Mouse (Mus musculus) activated CD4-positive, CD25-positive, alpha-beta regulatory T cell, adult 4 months (primary cell): ENCODE data around the gene Hdhd5. TPM values are rescaled to one million over a fixed set of nuclear protein-coding genes. Genes with fewer than 3 reads are reported as not detected.

ENCODE experiments used
- ATAC-seq: one replicate; pipeline ENCODE4 v1.8.0; 2017
- polyA plus RNA-seq, 2 experiments: library from polyadenylated mRNA; unstranded; fragments of 100-300 nt; shearing (Covaris generic); gene quantifications; one replicate each; pipeline ENCODE4 v1.2.1; 2017

Gene Hdhd5
- polyA plus RNA-seq, 2 experiments from 2014 or later: 30.0 to 32.7 TPM

GRCm38 (mm10) chr6:120482756-120483155 lies 48.4 kb downstream of the Hdhd5 start:
- ATAC-seq: no peak

GRCm38 (mm10) chr6:120482021-120482420 lies 49.1 kb downstream of the Hdhd5 start:
- ATAC-seq: no peak

- ATAC-seq: no peak
These were observed 49.6 kb downstream of the Hdhd5 start for GRCm38 (mm10) chr6:120481538-120481937.

GRCm38 (mm10) chr6:120480361-120480760 lies 50.8 kb downstream of the Hdhd5 start:
- no peak for ATAC-seq

GRCm38 (mm10) chr6:120479302-120479701 lies 51.8 kb downstream of the Hdhd5 start:
- no peak for ATAC-seq

- no peak for ATAC-seq
These were observed 55.8 kb downstream of the Hdhd5 start for GRCm38 (mm10) chr6:120475288-120475687.

GRCm38 (mm10) chr6:120473427-120473826 lies 57.7 kb downstream of the Hdhd5 start:
- ATAC-seq: no peak

GRCm38 (mm10) chr6:120472455-120473140 lies 58.5 kb downstream of the Hdhd5 start:
- no peak for ATAC-seq

- ATAC-seq: no peak
These were observed 59.1 kb downstream of the Hdhd5 start for GRCm38 (mm10) chr6:120471991-120472441.

GRCm38 (mm10) chr6:120470666-120471065 lies 60.5 kb downstream of the Hdhd5 start:
- peak; percentile 44 for ATAC-seq

GRCm38 (mm10) chr6:120469770-120470169 lies 61.3 kb downstream of the Hdhd5 start:
- no peak for ATAC-seq

GRCm38 (mm10) chr6:120469268-120469667 lies 61.9 kb downstream of the Hdhd5 start:
- no peak for ATAC-seq

GRCm38 (mm10) chr6:120468259-120468658 lies 62.9 kb downstream of the Hdhd5 start:
- no peak for ATAC-seq

- ATAC-seq: peak; percentile 73
These were observed 64.3 kb downstream of the Hdhd5 start for GRCm38 (mm10) chr6:120466609-120467329.

GRCm38 (mm10) chr6:120465393-120465792 lies 65.7 kb downstream of the Hdhd5 start:
- ATAC-seq: no peak

- ATAC-seq: no peak
These were observed 66.6 kb downstream of the Hdhd5 start for GRCm38 (mm10) chr6:120464406-120464939.

- peak; percentile 37 for ATAC-seq
These were observed 67.2 kb downstream of the Hdhd5 start for GRCm38 (mm10) chr6:120463884-120464283.

- ATAC-seq: peak; percentile 40
These were observed 67.8 kb downstream of the Hdhd5 start, which contains the start of gene Il17ra for GRCm38 (mm10) chr6:120463086-120463871. Gene Il17ra (plus strand): TSS chr6:120463247.

- ATAC-seq: no peak
These were observed 68.9 kb downstream of the Hdhd5 start for GRCm38 (mm10) chr6:120462251-120462650.

GRCm38 (mm10) chr6:120461217-120461616 lies 69.9 kb downstream of the Hdhd5 start:
- ATAC-seq: no peak
